Mouse (Mus musculus): ENCODE data around the gene Myo7a. TPM values are rescaled to one million over a fixed set of nuclear protein-coding genes. Genes with fewer than 3 reads are reported as not detected.

Gene Myo7a
- polyA plus RNA-seq, 1 experiment from 2014 or later: 8.4 TPM

DNA sequence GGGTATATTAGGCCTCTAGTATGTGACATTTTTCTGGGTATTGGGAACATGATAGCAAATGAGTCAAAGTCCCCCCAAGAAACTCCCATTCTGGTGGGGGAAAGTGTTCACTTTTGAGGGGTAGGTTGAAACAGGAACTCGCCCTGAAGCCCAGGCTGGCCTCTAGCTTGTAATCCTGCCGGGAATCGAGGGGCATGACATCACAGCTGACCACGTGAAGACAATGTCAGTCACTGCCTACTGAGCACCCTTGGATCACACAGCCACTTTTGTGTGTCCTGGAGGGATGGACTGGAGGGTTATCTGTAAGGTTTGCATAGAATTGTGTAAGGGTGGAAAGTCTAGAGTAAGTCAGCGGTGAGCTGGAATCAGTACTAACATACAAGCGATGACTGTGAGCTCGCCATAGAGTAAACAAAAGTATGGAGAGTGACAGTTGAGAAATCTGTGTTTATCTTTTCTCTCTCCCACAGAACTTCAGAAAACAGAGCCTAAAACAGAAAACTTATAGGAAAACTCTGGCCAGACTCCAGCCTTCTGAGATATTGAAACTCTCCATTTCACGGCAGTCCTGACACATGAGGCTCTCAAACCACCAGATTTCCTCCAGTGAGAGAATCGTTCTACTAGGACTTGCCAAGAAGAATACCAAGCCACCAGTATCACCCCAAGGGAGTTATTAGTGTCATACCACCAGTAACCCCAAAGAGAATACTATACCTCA lies 71.1 kb downstream of the Myo7a start:
- no peaks in the 10 kb centered on the region for H3K36me3 ChIP-seq (ENCODE audit: insufficient read depth, low read length)
- no peak overlapping the region for H3K4me2 ChIP-seq (replicated peaks; ENCODE audit: low read depth, low read length)
- H3K9ac ChIP-seq (replicated peaks; ENCODE audit: low read depth): no peak overlapping the region
- TF ChIP-seq EP300 (IDR thresholded peaks at IDR 0.05) (no peak), CTCF (IDR thresholded peaks at IDR 0.05) (no peak)
- no peak overlapping the region for H3K27ac ChIP-seq (ENCODE audit: low read length)
- no peak overlapping the region for H3K4me3 ChIP-seq (ENCODE audit: low read depth, low read length)
- ATAC-seq (no peak), DNase-seq (ENCODE audit: low spot score) (peak; percentile 17)
- no peaks in the 10 kb centered on the region for H3K27me3 ChIP-seq (replicated peaks; ENCODE audit: insufficient read depth, low read length)
- WGBS: 39% methylated on average over 9 of the region's 9 CpGs
- no peaks in the 10 kb centered on the region for H3K9me3 ChIP-seq (ENCODE audit: low read length)
- H3K4me1 ChIP-seq (ENCODE audit: insufficient read depth, low read depth, low read length): no peaks in the 10 kb centered on the region

DNA sequence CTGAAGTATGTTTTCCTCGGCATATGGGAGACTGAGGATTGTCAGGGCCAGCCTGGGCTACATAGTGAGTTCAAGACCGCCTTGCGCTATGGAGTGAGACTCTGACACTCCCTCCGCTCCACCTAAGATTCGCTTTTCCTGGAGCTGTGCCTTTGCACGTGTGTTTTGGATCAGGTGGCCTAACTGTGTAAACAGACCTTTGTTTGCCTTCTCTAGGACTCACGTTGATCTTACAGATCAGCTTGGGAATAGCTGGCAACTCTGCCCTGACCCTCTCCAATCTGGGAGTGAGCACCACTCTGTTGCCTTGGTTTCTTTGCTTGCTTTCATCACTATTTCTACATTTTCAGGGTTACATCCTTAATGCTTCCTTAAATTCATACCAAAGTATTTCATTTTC lies 116.7 kb downstream of the Myo7a start:
- no peak overlapping the region for H3K27ac ChIP-seq (ENCODE audit: low read length)
- H3K36me3 ChIP-seq (ENCODE audit: insufficient read depth, low read length): no peaks in the 10 kb centered on the region
- peak; percentile 95 for ATAC-seq
- H3K27me3 ChIP-seq (replicated peaks; ENCODE audit: insufficient read depth, low read length): no peaks in the 10 kb centered on the region
- no peak overlapping the region for H3K4me3 ChIP-seq (ENCODE audit: low read depth, low read length)
- H3K9ac ChIP-seq (replicated peaks; ENCODE audit: low read depth): no peak overlapping the region
- H3K9me3 ChIP-seq (ENCODE audit: low read length): no peaks in the 10 kb centered on the region
- TF ChIP-seq CTCF (IDR thresholded peaks at IDR 0.05) (no peak), EP300 (IDR thresholded peaks at IDR 0.05) (peak; percentile 36; the same call in 1 of the 2 replicates)
- 54% methylated on average over 7 of the region's 7 CpGs for WGBS
- H3K4me1 ChIP-seq (ENCODE audit: insufficient read depth, low read depth, low read length): no peaks in the 10 kb centered on the region
- DNase-seq (ENCODE audit: low spot score): peak; percentile 76
- H3K4me2 ChIP-seq (replicated peaks; ENCODE audit: low read depth, low read length): no peak overlapping the region

Other genes with a start within 250 kb of the Myo7a start
- not detected in 2 replicates for gene Gdpd4, start 199.6 kb downstream of the Myo7a start, polyA plus RNA-seq (2015; fragmentation: Nextera tagmentation; extraction: Ambion mirVana)
- 0.12 and 0.14 TPM in 2 replicates for gene Omp, start 26.0 kb upstream of the Myo7a start, polyA plus RNA-seq (2015; fragmentation: Nextera tagmentation; extraction: Ambion mirVana)
- gene Capn5, start 58.8 kb upstream of the Myo7a start, polyA plus RNA-seq (2015; fragmentation: Nextera tagmentation; extraction: Ambion mirVana): 5.0 and 5.2 TPM in 2 replicates
- gene B3gnt6, start 80.0 kb upstream of the Myo7a start, polyA plus RNA-seq (2015; fragmentation: Nextera tagmentation; extraction: Ambion mirVana): 0.23 and 0.44 TPM in 2 replicates
- 33.1 and 43.4 TPM in 2 replicates for gene Acer3, start 201.7 kb upstream of the Myo7a start, polyA plus RNA-seq (2015; fragmentation: Nextera tagmentation; extraction: Ambion mirVana)
- 8.6 and 9.1 TPM in 2 replicates for gene Tsku, start 241.8 kb upstream of the Myo7a start, polyA plus RNA-seq (2015; fragmentation: Nextera tagmentation; extraction: Ambion mirVana)

All from lung, postnatal 0 days (tissue).